Mouse (Mus musculus): ENCODE data around the gene Olfr1023. TPM values are rescaled to one million over a fixed set of nuclear protein-coding genes. Genes with fewer than 3 reads are reported as not detected.

The Olfr1023 gene
- polyA plus RNA-seq, 1 experiment from 2014 or later: not detected

Other genes starting within 250 kb of the Olfr1023 start
- not detected in 2 replicates for gene Olfr1002, start 234.9 kb upstream of the Olfr1023 start, polyA plus RNA-seq (2014; fragmentation: Nextera tagmentation; extraction: Ambion mirVana)
- not detected in 2 replicates for gene Olfr154, start 221.2 kb upstream of the Olfr1023 start, polyA plus RNA-seq (2014; fragmentation: Nextera tagmentation; extraction: Ambion mirVana)
- not detected in 2 replicates for gene Olfr1006, start 206.9 kb upstream of the Olfr1023 start, polyA plus RNA-seq (2014; fragmentation: Nextera tagmentation; extraction: Ambion mirVana)
- not detected in 2 replicates for gene Olfr1008, start 196.2 kb upstream of the Olfr1023 start, polyA plus RNA-seq (2014; fragmentation: Nextera tagmentation; extraction: Ambion mirVana)
- gene Olfr1009, start 170.2 kb upstream of the Olfr1023 start, polyA plus RNA-seq (2014; fragmentation: Nextera tagmentation; extraction: Ambion mirVana): not detected in 2 replicates
- gene Olfr1012, start 122.9 kb upstream of the Olfr1023 start, polyA plus RNA-seq (2014; fragmentation: Nextera tagmentation; extraction: Ambion mirVana): not detected in 2 replicates
- gene Olfr1013, start 118.5 kb upstream of the Olfr1023 start, polyA plus RNA-seq (2014; fragmentation: Nextera tagmentation; extraction: Ambion mirVana): not detected in 2 replicates
- not detected in 2 replicates for gene Olfr1014, start 112.9 kb upstream of the Olfr1023 start, polyA plus RNA-seq (2014; fragmentation: Nextera tagmentation; extraction: Ambion mirVana)
- gene Olfr1015, start 103.6 kb upstream of the Olfr1023 start, polyA plus RNA-seq (2014; fragmentation: Nextera tagmentation; extraction: Ambion mirVana): not detected in 2 replicates
- not detected in 2 replicates for gene Olfr1016, start 83.1 kb upstream of the Olfr1023 start, polyA plus RNA-seq (2014; fragmentation: Nextera tagmentation; extraction: Ambion mirVana)
- not detected in 2 replicates for gene Olfr1018, start 67.2 kb upstream of the Olfr1023 start, polyA plus RNA-seq (2014; fragmentation: Nextera tagmentation; extraction: Ambion mirVana)
- not detected in 2 replicates for gene Olfr1019, start 40.2 kb upstream of the Olfr1023 start, polyA plus RNA-seq (2014; fragmentation: Nextera tagmentation; extraction: Ambion mirVana)
- not detected in 2 replicates for gene Olfr1020, start 38.6 kb upstream of the Olfr1023 start, polyA plus RNA-seq (2014; fragmentation: Nextera tagmentation; extraction: Ambion mirVana)
- gene Olfr1022, start 17.0 kb upstream of the Olfr1023 start, polyA plus RNA-seq (2014; fragmentation: Nextera tagmentation; extraction: Ambion mirVana): not detected in 2 replicates
- gene Olfr1024, start 19.4 kb downstream of the Olfr1023 start, polyA plus RNA-seq (2014; fragmentation: Nextera tagmentation; extraction: Ambion mirVana): not detected in 2 replicates
- gene Olfr1025-ps1, start 29.6 kb downstream of the Olfr1023 start, polyA plus RNA-seq (2014; fragmentation: Nextera tagmentation; extraction: Ambion mirVana): not detected in 2 replicates
- not detected in 2 replicates for gene Olfr1026, start 35.9 kb downstream of the Olfr1023 start, polyA plus RNA-seq (2014; fragmentation: Nextera tagmentation; extraction: Ambion mirVana)
- not detected in 2 replicates for gene Olfr1028, start 64.8 kb downstream of the Olfr1023 start, polyA plus RNA-seq (2014; fragmentation: Nextera tagmentation; extraction: Ambion mirVana)
- gene Olfr1029, start 88.3 kb downstream of the Olfr1023 start, polyA plus RNA-seq (2014; fragmentation: Nextera tagmentation; extraction: Ambion mirVana): not detected in 2 replicates
- gene Olfr1030, start 93.6 kb downstream of the Olfr1023 start, polyA plus RNA-seq (2014; fragmentation: Nextera tagmentation; extraction: Ambion mirVana): not detected in 2 replicates
- gene Olfr1031, start 104.7 kb downstream of the Olfr1023 start, polyA plus RNA-seq (2014; fragmentation: Nextera tagmentation; extraction: Ambion mirVana): not detected in 2 replicates
- not detected in 2 replicates for gene Olfr1032, start 119.9 kb downstream of the Olfr1023 start, polyA plus RNA-seq (2014; fragmentation: Nextera tagmentation; extraction: Ambion mirVana)
- 0.34 TPM in 1 of 2 replicates, not detected in the other for gene Olfr1033, start 135.0 kb downstream of the Olfr1023 start, polyA plus RNA-seq (2014; fragmentation: Nextera tagmentation; extraction: Ambion mirVana)
- gene Olfr1034, start 160.2 kb downstream of the Olfr1023 start, polyA plus RNA-seq (2014; fragmentation: Nextera tagmentation; extraction: Ambion mirVana): not detected in 2 replicates
- gene Olfr1036, start 188.4 kb downstream of the Olfr1023 start, polyA plus RNA-seq (2014; fragmentation: Nextera tagmentation; extraction: Ambion mirVana): not detected in 2 replicates
- not detected in 2 replicates for gene Olfr1037, start 201.7 kb downstream of the Olfr1023 start, polyA plus RNA-seq (2014; fragmentation: Nextera tagmentation; extraction: Ambion mirVana)